Mouse (Mus musculus): Measurements from ENCODE around the gene Spata32. TPM values are rescaled to one million over a fixed set of nuclear protein-coding genes. Genes with fewer than 3 reads are reported as not detected.

The Spata32 gene
- polyA plus RNA-seq, 2 experiments from 2014 or later = not detected

GRCm38 (mm10) chr11:103173041-103173770 lies 45.0 kb downstream of the Spata32 start:
- no peak for ATAC-seq

DNA sequence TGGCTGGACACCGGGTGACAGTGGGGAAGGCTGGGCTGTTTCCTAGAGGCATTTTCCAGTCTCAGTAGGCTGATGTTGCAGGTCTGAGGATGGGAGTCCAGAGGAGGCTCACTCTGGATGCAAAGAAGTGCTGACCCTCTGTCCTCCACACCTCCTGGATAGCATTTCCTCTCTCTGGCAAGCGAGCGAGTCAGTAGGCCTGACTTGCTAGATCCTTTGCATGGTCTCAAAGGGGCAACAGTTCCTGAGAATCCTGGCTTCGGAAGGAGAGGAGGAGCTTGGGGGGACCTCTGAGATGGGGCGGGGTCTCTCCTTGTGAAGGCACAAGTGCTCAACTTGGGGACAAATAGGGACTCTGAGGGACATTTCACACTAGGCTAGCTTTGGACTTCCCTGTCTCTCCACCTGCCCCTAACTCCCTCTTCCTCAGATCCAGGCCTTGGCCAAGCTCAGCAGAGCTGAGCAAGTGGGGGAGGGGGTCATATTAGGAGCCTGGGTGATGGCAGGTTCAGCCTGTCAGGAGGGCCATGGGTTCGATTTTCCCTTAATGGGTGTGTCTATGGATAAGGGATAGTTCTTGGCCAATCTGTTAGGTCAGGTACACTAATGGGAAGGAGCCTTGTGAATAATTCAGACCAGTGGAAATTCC lies 45.7 kb downstream of the Spata32 start:
- ATAC-seq = no peak

GRCm38 (mm10) chr11:103171703-103172391 lies 46.4 kb downstream of the Spata32 start:
- no peak for ATAC-seq

DNA sequence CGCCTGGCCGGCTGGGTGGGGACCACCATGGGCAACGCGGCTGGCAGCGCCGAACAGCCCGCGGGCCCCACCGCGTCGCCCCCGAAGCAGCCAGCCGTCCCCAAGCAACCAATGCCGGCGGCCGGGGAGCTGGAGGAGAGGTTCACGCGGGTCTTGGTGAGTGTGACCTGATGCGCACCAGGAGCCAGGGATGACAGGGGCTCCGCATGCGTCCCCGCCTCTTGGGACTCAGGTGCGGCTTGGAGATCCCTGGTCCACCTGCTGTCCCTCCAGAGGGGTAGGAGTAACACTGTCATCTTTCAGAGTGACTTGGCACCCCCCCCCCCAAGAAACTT lies 47.0 kb downstream of the Spata32 start:
- ATAC-seq = no peak

GRCm38 (mm10) chr11:103170494-103171285 lies 47.5 kb downstream of the Spata32 start, which contains the start of gene Fmnl1:
Fmnl1 (plus strand) TSS chr11:103171107.
- ATAC-seq = peak; percentile 7

- ATAC-seq = no peak
Observed at GRCm38 (mm10) chr11:103170111-103170493, 48.1 kb downstream of the Spata32 start.

DNA sequence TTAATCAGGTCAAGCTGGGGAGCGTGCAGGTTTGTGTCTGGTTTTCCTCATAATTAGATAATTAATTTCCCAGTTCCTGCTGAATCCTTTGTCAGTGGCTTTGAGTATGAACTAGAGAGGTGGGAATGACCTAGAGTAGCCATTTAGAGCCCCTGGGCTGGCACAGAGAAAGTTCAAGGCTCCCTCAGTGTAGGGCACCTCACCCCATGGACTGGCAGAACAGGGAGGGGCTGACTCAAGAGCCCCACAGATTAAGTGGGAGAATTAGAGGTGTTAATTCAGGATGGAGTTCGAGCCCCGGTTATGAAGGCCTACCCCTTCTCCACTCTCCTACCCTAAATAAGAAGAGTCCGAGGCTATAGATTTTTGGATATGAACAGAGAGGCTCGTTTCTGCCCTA lies 48.6 kb downstream of the Spata32 start:
- no peak for ATAC-seq

- ATAC-seq = peak; percentile 34
Observed at GRCm38 (mm10) chr11:103168690-103169390, 49.4 kb downstream of the Spata32 start.

- no peak for ATAC-seq
Observed at GRCm38 (mm10) chr11:103164391-103164790, 53.8 kb downstream of the Spata32 start.

GRCm38 (mm10) chr11:103162132-103162531 lies 56.1 kb downstream of the Spata32 start:
- ATAC-seq = no peak

DNA sequence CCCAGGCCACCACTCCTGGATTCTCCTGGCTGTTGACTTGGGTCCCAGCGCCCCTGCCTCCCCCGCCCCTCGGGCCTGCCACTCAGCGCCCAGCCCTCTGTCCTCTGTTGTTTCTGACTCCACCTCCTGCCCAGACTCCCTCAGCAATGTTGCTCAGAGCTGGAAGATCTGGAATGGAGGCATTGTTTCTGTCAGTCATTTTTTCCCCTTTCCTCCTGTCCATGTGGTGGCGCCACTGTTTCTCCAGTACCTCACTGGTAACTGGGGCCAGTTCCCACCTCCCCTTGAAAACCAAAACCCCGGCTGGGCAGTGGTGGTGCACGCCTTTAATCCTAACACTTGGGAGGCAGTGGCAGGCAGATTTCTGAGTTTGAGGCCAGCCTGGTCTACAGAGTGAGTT lies 56.8 kb downstream of the Spata32 start:
- no peak for ATAC-seq

DNA sequence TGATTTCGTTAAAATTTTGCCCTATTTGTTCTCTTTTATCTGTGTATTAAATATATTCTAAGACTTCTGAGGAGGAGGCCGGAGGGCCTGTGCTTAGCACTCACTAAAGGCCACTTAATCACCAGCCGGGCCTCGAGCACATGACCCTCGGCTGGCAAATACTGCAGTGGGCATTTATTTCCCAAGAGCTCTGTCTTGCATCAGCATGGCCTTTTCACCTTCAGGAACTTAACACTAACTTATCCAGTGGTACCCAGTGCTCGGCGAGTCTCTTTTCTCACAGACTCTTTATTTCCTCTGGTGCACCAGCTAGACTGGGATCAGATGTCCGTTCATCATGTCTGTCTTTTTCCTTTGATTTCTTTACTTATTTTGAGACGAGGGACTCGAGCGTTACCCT lies 57.5 kb downstream of the Spata32 start:
- ATAC-seq = no peak

- peak; percentile 97 for ATAC-seq
Observed at GRCm38 (mm10) chr11:103158621-103159478, 59.4 kb downstream of the Spata32 start.

Other genes with a start within 250 kb of the Spata32 start
- 10 to 100 TPM; 62.2 to 99.9 TPM for gene Nmt1, start 190.2 kb downstream of the Spata32 start, polyA plus RNA-seq (2017; shearing (Covaris generic))
- 10 to 100 TPM; 23.5 to 25.6 TPM for gene Dcakd, start 190.1 kb downstream of the Spata32 start, polyA plus RNA-seq (2017; shearing (Covaris generic))
- under 1 TPM in 1 of 2 experiments, not detected in 1; 0.20 TPM for gene Plcd3, start 116.8 kb downstream of the Spata32 start, polyA plus RNA-seq (2017; shearing (Covaris generic))
- 10 to 100 TPM; 18.4 to 24.0 TPM for gene Acbd4, start 116.8 kb downstream of the Spata32 start, polyA plus RNA-seq (2017; shearing (Covaris generic))
- gene Hexim1, start 102.2 kb downstream of the Spata32 start, polyA plus RNA-seq (2017; shearing (Covaris generic)) = 1 to 10 TPM; 3.4 TPM
- gene Hexim2, start 86.0 kb downstream of the Spata32 start, polyA plus RNA-seq (2017; shearing (Covaris generic)) = 1 to 10 TPM; 2.2 to 3.6 TPM
- gene Fmnl1, start 47.3 kb downstream of the Spata32 start, polyA plus RNA-seq (2017; shearing (Covaris generic)) = 10 to 100 TPM; 60.0 to 62.7 TPM
- gene 1700023F06Rik, start 9.9 kb downstream of the Spata32 start, polyA plus RNA-seq (2017; shearing (Covaris generic)) = not detected
- 10 to 100 TPM; 22.0 to 28.9 TPM for gene Map3k14, start 49.0 kb upstream of the Spata32 start, polyA plus RNA-seq (2017; shearing (Covaris generic))
- 10 to 100 TPM; 25.5 to 33.2 TPM for gene Arhgap27, start 145.3 kb upstream of the Spata32 start, polyA plus RNA-seq (2017; shearing (Covaris generic))
- 1 to 10 TPM; 7.0 to 9.3 TPM for gene Plekhm1, start 194.3 kb upstream of the Spata32 start, polyA plus RNA-seq (2017; shearing (Covaris generic))